In genomic region chr8:72158726-72159125, GRCm38 (mm10) we compare ENCODE assay signal across 31 mouse cellular contexts. TPM values are rescaled to one million over a fixed set of nuclear protein-coding genes. Genes with fewer than 3 reads are reported as not detected.
DNase-seq lines count a peak whose midpoint lies in the region; ATAC-seq and TF ChIP-seq lines count a peak whose summit lies in the region.
"Had no signal": no experiment of that assay in that cellular context is flagged by ENCODE, and none has a peak within 500 bp of the region (broad histone marks: within the 10 kb centered on the region; RNA-seq: fewer than 3 reads in every experiment).

No protein-coding gene starts in this region.

- peak; percentile 21 for DNase-seq in cerebellum, adult 11-12 months
- no peak for DNase-seq in cerebellum, adult 18-20 months
- DNase-seq in brain, embryonic 14.5 days (ENCODE audit: low read depth), result peak; percentile 10
- no peak for DNase-seq in thymus, postnatal 10 days (ENCODE audit: low spot score in 2 of 2)
- DNase-seq in retina, postnatal 1 day, result no peak
- DNase-seq: adrenal gland, postnatal 36 days; cerebellum, adult 9-11 months; forebrain, postnatal 0 days; kidney, adult 9 months; kidney, postnatal 14 days; lung, postnatal 36 days; thymus, postnatal 14 days had no signal

- H3K27ac ChIP-seq in liver, embryonic 15.5 days (replicated peaks), result no peak overlapping the region
- H3K27ac ChIP-seq in forebrain, embryonic 15.5 days (replicated peaks), result no peak overlapping the region
- H3K27ac ChIP-seq: embryonic facial prominence, embryonic 13.5 days; heart, embryonic 10.5 days; heart, embryonic 15.5 days; neural tube, embryonic 12.5 days; stomach, embryonic 15.5 days had no signal

- peak overlapping the region; percentile 83; the same call in 1 of the 2 replicates for H3K4me3 ChIP-seq in E14TG2a.4 (replicated peaks; ENCODE audit: low read length)
- H3K4me3 ChIP-seq in liver, embryonic 15.5 days (replicated peaks), result no peak overlapping the region
- no peak overlapping the region for H3K4me3 ChIP-seq in forebrain, embryonic 15.5 days
- H3K4me3 ChIP-seq: embryonic facial prominence, embryonic 13.5 days; heart, embryonic 10.5 days; heart, embryonic 15.5 days; neural tube, embryonic 12.5 days; stomach, embryonic 15.5 days had no signal

- H3K4me1 ChIP-seq in E14TG2a.4 (replicated peaks; ENCODE audit: low read depth, low read length), result peaks cover 54% of the 10 kb centered on the region
- peaks cover 64% of the 10 kb centered on the region for H3K4me1 ChIP-seq in liver, embryonic 15.5 days (replicated peaks)
- peaks cover 24% of the 10 kb centered on the region for H3K4me1 ChIP-seq in forebrain, embryonic 15.5 days

- H3K27me3 ChIP-seq in E14TG2a.4 (ENCODE audit: insufficient read depth, low read length), result no peaks in the 10 kb centered on the region
- no peaks in the 10 kb centered on the region for H3K27me3 ChIP-seq in liver, embryonic 15.5 days
- H3K27me3 ChIP-seq in forebrain, embryonic 15.5 days, result no peaks in the 10 kb centered on the region
- H3K27me3 ChIP-seq: embryonic facial prominence, embryonic 13.5 days; heart, embryonic 15.5 days; neural tube, embryonic 12.5 days; stomach, embryonic 15.5 days had no signal

- H3K9ac ChIP-seq in liver, embryonic 15.5 days, result no peak overlapping the region
- H3K9ac ChIP-seq in forebrain, embryonic 15.5 days (replicated peaks), result no peak overlapping the region
- H3K9ac ChIP-seq: embryonic facial prominence, embryonic 13.5 days; forebrain, postnatal 0 days; heart, embryonic 15.5 days; neural tube, embryonic 12.5 days; stomach, embryonic 15.5 days had no signal

- H3K4me2 ChIP-seq in liver, embryonic 15.5 days, result peak overlapping the region; percentile 92
- no peak overlapping the region for H3K4me2 ChIP-seq in forebrain, embryonic 15.5 days (replicated peaks)
- H3K4me2 ChIP-seq: embryonic facial prominence, embryonic 13.5 days; heart, embryonic 15.5 days; midbrain, embryonic 11.5 days; neural tube, embryonic 12.5 days; stomach, embryonic 15.5 days had no signal

- TF ChIP-seq POLR2A in brain, embryonic 14.5 days (IDR thresholded peaks at IDR 0.05; ENCODE audit: borderline replicate concordance, extremely low read depth, insufficient read depth, insufficient read length, poor library complexity, severe bottlenecking), result no peak

- no peak for ATAC-seq in liver, embryonic 15.5 days (ENCODE audit: insufficient read depth)
- no peak for ATAC-seq in forebrain, embryonic 15.5 days (replicated peaks)
- ATAC-seq: forebrain, postnatal 0 days; intestine, postnatal 0 days; midbrain, embryonic 16.5 days had no signal

- no peak for TF ChIP-seq CTCF in E14TG2a.4 (conservative IDR thresholded peaks at IDR 0.05; ENCODE audit: low read length)
- no peak for TF ChIP-seq CTCF in brain, embryonic 14.5 days (IDR thresholded peaks at IDR 0.05; ENCODE audit: borderline replicate concordance, extremely low read depth, insufficient read depth, insufficient read length)

- 71% methylated on average over 3 of the region's 3 CpGs for WGBS in liver, embryonic 15.5 days (ENCODE audit: insufficient replicate concordance)
- WGBS in forebrain, embryonic 15.5 days, result 70% methylated on average over 3 of the region's 3 CpGs

- peaks cover 47% of the 10 kb centered on the region for H3K36me3 ChIP-seq in E14TG2a.4 (ENCODE audit: insufficient read depth, low read length)
- peaks cover 11% of the 10 kb centered on the region; the same call in 1 of the 2 replicates for H3K36me3 ChIP-seq in liver, embryonic 15.5 days (replicated peaks)
- no peaks in the 10 kb centered on the region for H3K36me3 ChIP-seq in forebrain, embryonic 15.5 days
- H3K36me3 ChIP-seq: stomach, embryonic 15.5 days had no signal

- H3K9me3 ChIP-seq in E14TG2a.4 (ENCODE audit: low read length), result no peaks in the 10 kb centered on the region
- no peaks in the 10 kb centered on the region for H3K9me3 ChIP-seq in liver, embryonic 15.5 days (replicated peaks)
- no peaks in the 10 kb centered on the region for H3K9me3 ChIP-seq in forebrain, embryonic 15.5 days
- H3K9me3 ChIP-seq: embryonic facial prominence, embryonic 13.5 days; heart, embryonic 10.5 days; heart, embryonic 15.5 days; neural tube, embryonic 12.5 days; stomach, embryonic 15.5 days had no signal

RNA-seq across cellular contexts. Expression of gene Rab8a, which starts 2.3 kb away (rescaled TPM):
- 90.8 and 92.0 TPM in 2 replicates for polyA plus RNA-seq in brain, embryonic 14.5 days (2012; rRNA removed)
- polyA plus RNA-seq in liver, embryonic 15.5 days (2015; fragmentation: Nextera tagmentation; extraction: Ambion mirVana), result 66.4 and 69.7 TPM in 2 replicates
- 100 and 103 TPM in 2 replicates for polyA plus RNA-seq in forebrain, embryonic 15.5 days (2015; fragmentation: Nextera tagmentation; extraction: Ambion mirVana)

RNA-seq across cellular contexts. Expression of gene Tpm4, which starts 24.0 kb away (rescaled TPM):
- polyA plus RNA-seq in brain, embryonic 14.5 days (2012; rRNA removed), result 134 and 149 TPM in 2 replicates
- polyA plus RNA-seq in liver, embryonic 15.5 days (2015; fragmentation: Nextera tagmentation; extraction: Ambion mirVana), result 80.7 and 82.6 TPM in 2 replicates
- 221 TPM in 2 replicates for polyA plus RNA-seq in forebrain, embryonic 15.5 days (2015; fragmentation: Nextera tagmentation; extraction: Ambion mirVana)

RNA-seq across cellular contexts. Expression of gene Hsh2d, which starts 30.7 kb away (rescaled TPM):
- 0.09 and 0.14 TPM in 2 replicates for polyA plus RNA-seq in brain, embryonic 14.5 days (2012; rRNA removed)
- 0.26 and 0.33 TPM in 2 replicates for polyA plus RNA-seq in liver, embryonic 15.5 days (2015; fragmentation: Nextera tagmentation; extraction: Ambion mirVana)
- not detected in 2 replicates for polyA plus RNA-seq in forebrain, embryonic 15.5 days (2015; fragmentation: Nextera tagmentation; extraction: Ambion mirVana)
- polyA plus RNA-seq: embryonic facial prominence, embryonic 13.5 days; forebrain, embryonic 11.5 days; forebrain, postnatal 0 days; hindbrain, embryonic 11.5 days; limb, embryonic 11.5 days; midbrain, embryonic 11.5 days; midbrain, embryonic 16.5 days; neural tube, embryonic 12.5 days had no signal

RNA-seq across cellular contexts. Expression of gene Olfr374, which starts 51.9 kb away (rescaled TPM):
- polyA plus RNA-seq in brain, embryonic 14.5 days (2012; rRNA removed), result not detected in 2 replicates
- 0.03 and 0.05 TPM in 2 replicates for polyA plus RNA-seq in liver, embryonic 15.5 days (2015; fragmentation: Nextera tagmentation; extraction: Ambion mirVana)
- not detected in 2 replicates for polyA plus RNA-seq in forebrain, embryonic 15.5 days (2015; fragmentation: Nextera tagmentation; extraction: Ambion mirVana)
- polyA plus RNA-seq: erythroblast, embryonic 14.5 days; forebrain, embryonic 11.5 days; forebrain, postnatal 0 days; gonadal fat pad, adult 2 months; heart, embryonic 10.5 days; heart, embryonic 15.5 days; hindbrain, embryonic 11.5 days; intestine, postnatal 0 days; limb, embryonic 11.5 days; liver, adult 2 months; lung, embryonic 16.5 days; midbrain, embryonic 11.5 days; neural tube, embryonic 12.5 days; stomach, embryonic 15.5 days; urinary bladder, adult 2 months had no signal

RNA-seq across cellular contexts. Expression of gene Cib3, which starts 53.9 kb away (rescaled TPM):
- not detected in 2 replicates for polyA plus RNA-seq in brain, embryonic 14.5 days (2012; rRNA removed)
- polyA plus RNA-seq in liver, embryonic 15.5 days (2015; fragmentation: Nextera tagmentation; extraction: Ambion mirVana), result not detected in 2 replicates
- not detected in 2 replicates for polyA plus RNA-seq in forebrain, embryonic 15.5 days (2015; fragmentation: Nextera tagmentation; extraction: Ambion mirVana)
- polyA plus RNA-seq: embryonic facial prominence, embryonic 13.5 days; erythroblast, embryonic 14.5 days; forebrain, embryonic 11.5 days; forebrain, postnatal 0 days; heart, embryonic 10.5 days; heart, embryonic 15.5 days; hindbrain, embryonic 11.5 days; limb, embryonic 11.5 days; midbrain, embryonic 11.5 days; neural tube, embryonic 12.5 days; stomach, embryonic 15.5 days had no signal

Comparison
In these comparisons a context has a peak if more than half of its experiments do, and no peak if none do; other contexts are left out.
1. DNase-seq: peak in cerebellum, adult 11-12 months (single experiment) and brain, embryonic 14.5 days (single experiment); none in cerebellum, adult 18-20 months (0 of 2), thymus, postnatal 10 days (0 of 2) and retina, postnatal 1 day (single experiment).